Mouse (Mus musculus) lung, embryonic 15.5 days (tissue): ENCODE data around the gene Pcca. TPM values are rescaled to one million over a fixed set of nuclear protein-coding genes. Genes with fewer than 3 reads are reported as not detected.
A peak's percentile ranks its signal among the peaks of the same experiment; 100 is the strongest.

ENCODE experiments used
- ATAC-seq: fragments of 200-750 bp; cut with Nextera tagmentation; 2 replicates; pipeline ENCODE4 v1.8.0; 2017; ENCODE audit warnings: moderate number of reproducible peaks, borderline replicate concordance; ENCODE audit not compliant: low FRiP score, low TSS enrichment; ENCODE audit errors: extremely low read depth
- H3K27ac ChIP-seq: fragments of 300-500 bp; sonication (generic); 2 replicates; pipeline ENCODE4 v1.5.1; 2015; ENCODE audit warnings: moderate library complexity, mild to moderate bottlenecking, inconsistent platforms
- H3K27me3 ChIP-seq: fragments of 300-500 bp; sonication (generic); 2 replicates; pipeline ENCODE4 v1.6.1; 2015; ENCODE audit warnings: inconsistent platforms
- H3K36me3 ChIP-seq: fragments of 300-500 bp; sonication (generic); 2 replicates; pipeline ENCODE4 v1.6.1; 2015; ENCODE audit warnings: inconsistent platforms
- H3K4me1 ChIP-seq: fragments of 300-500 bp; sonication (generic); 2 replicates; pipeline ENCODE4 v1.6.1; 2015; ENCODE audit warnings: inconsistent platforms
- H3K4me2 ChIP-seq: fragments of 300-500 bp; sonication (generic); 2 replicates; pipeline ENCODE4 v1.6.1; 2015; ENCODE audit warnings: inconsistent platforms, mild to moderate bottlenecking, moderate library complexity
- H3K4me3 ChIP-seq: fragments of 300-500 bp; sonication (generic); 2 replicates; pipeline ENCODE4 v1.5.1; 2015; ENCODE audit warnings: mild to moderate bottlenecking, inconsistent platforms
- H3K9ac ChIP-seq: fragments of 300-500 bp; sonication (generic); 2 replicates; pipeline ENCODE4 v1.6.1; 2015; ENCODE audit warnings: inconsistent platforms
- H3K9me3 ChIP-seq: fragments of 300-500 bp; sonication (generic); 2 replicates; pipeline ENCODE4 v1.6.1; 2016; ENCODE audit warnings: inconsistent platforms
- WGBS: fragments of 180-500 bp; shearing (Covaris S2); methylation state at CpG from one replicate; pipeline ENCODE4 v1.1.7; 2015; 5-methylcytosine and 5-hydroxymethylcytosine counted together
- polyA plus RNA-seq: library from polyadenylated mRNA; unstranded; fragments of >200 nt; fragmentation: Nextera tagmentation; extraction: Ambion mirVana; gene quantifications from 2 replicates; pipeline ENCODE4 v1.2.1, GENCODE M21; 2015

Pcca gene
- polyA plus RNA-seq, 1 experiment from 2014 or later = 19.8 TPM

DNA sequence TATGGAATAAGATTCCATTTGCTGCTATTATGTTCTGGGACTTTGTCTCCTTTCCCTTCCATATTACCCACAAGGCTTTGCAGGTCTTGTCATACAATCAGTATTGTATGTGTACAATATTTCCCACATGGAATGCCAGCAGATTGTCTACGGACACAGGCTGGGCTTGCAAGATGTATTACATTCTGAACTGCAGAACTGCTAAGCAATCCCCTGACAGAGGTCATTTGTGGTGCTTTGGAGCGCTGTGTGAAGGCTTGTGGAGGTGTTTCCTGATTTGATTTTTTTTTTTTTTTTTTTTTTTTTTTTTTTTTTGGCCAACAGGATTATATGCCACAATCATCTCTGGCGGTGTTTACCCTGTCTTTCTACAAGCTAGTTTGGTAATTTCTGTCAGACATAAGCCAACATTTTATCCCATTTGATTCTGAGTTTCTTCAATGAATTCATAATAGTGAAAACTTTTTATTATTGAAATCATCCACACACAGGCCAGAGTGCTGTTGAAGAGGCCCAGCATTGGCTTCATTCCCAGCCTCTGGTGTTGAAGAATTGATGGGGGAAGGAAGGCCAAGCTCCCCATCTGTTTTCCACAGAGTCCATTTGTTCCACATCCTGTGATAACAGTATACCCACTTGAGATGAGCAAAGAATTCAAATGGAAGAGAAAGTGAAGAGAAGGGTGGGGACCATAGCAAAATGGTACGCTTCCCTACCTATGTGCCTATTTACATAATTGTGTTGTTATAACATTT lies 333.6 kb downstream of the Pcca start:
- Histone ChIP-seq H3K9me3 (no peaks in the 10 kb centered on the region), H3K27me3 (no peaks in the 10 kb centered on the region), H3K27ac (no peak overlapping the region), H3K4me3 (no peak overlapping the region), H3K4me1 (0 out of 2 replicates have a peak, but pooled peaks cover 7% of the 10 kb centered on the region), H3K9ac (no peak overlapping the region), H3K36me3 (no peaks in the 10 kb centered on the region), H3K4me2 (no peak overlapping the region)
- ATAC-seq = peak; percentile 84
- 40% methylated on average over 4 of the region's 4 CpGs for WGBS

DNA sequence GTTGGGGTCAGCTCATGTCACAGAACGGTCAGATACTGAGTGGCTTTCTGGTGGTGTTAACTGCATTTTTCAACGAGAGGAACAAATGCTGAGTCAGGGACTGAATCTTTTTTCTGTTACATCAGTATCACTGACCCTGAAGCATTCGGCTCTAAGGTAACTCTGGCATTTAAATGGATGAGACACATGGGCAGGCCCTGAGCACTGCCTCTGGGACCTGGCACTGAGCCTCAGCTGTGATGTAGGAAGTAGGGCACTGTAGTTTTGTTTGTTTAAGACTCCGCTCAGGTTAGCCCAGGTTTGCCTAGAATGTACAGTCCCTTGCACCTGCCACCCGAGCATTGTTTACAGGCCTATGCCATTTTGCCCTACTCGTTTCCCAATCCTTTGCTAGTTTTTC lies 335.7 kb downstream of the Pcca start:
- H3K27ac ChIP-seq = no peak overlapping the region
- 70% methylated on average over 6 of the region's 6 CpGs for WGBS
- no peak overlapping the region for H3K4me3 ChIP-seq
- H3K27me3 ChIP-seq = no peaks in the 10 kb centered on the region
- H3K36me3 ChIP-seq = no peaks in the 10 kb centered on the region
- H3K4me1 ChIP-seq = 0 out of 2 replicates have a peak, but pooled peaks cover 7% of the 10 kb centered on the region
- no peaks in the 10 kb centered on the region for H3K9me3 ChIP-seq
- ATAC-seq = no peak
- no peak overlapping the region for H3K4me2 ChIP-seq
- no peak overlapping the region for H3K9ac ChIP-seq

DNA sequence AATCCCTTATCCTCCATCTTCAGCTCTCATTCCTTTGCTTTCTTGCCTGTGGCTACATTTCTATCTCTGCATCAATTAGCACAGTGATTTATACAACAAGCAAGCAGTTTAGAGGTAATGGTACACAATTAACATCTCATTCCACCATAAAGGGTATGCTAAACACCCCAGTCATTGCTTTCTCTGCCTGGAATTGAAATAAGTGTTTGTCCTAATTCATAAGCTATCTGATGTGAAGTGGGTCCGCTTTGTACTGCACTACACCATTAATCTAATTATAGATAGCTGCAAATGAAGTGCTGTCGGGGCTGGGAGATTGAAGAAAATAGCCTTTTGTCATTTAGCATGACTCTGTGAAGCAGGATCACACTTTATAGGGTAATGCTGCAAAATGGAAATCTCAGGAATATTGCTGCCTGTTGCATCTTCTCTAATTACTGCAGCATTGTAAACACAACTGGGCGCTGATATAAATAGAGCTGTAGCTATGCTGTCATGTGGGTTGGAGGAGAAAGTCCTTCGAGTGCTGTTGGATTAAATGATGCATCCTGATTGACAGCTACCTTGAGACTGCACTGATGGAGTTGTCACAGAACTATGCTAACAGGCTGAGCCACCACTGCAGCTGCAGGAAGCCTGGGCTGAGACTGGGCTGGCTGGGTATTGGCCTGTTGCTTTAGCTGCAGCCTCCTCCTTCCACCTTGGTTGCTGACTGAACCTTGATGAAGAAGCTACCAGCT lies 337.9 kb downstream of the Pcca start:
- Histone ChIP-seq H3K4me1 (0 out of 2 replicates have a peak, but pooled peaks cover 7% of the 10 kb centered on the region), H3K36me3 (no peaks in the 10 kb centered on the region), H3K4me3 (no peak overlapping the region), H3K4me2 (no peak overlapping the region), H3K9me3 (no peaks in the 10 kb centered on the region), H3K9ac (no peak overlapping the region), H3K27me3 (no peaks in the 10 kb centered on the region), H3K27ac (no peak overlapping the region)
- 56% methylated on average over 4 of the region's 4 CpGs for whole genome bisulfite sequencing
- ATAC-seq = no peak

DNA sequence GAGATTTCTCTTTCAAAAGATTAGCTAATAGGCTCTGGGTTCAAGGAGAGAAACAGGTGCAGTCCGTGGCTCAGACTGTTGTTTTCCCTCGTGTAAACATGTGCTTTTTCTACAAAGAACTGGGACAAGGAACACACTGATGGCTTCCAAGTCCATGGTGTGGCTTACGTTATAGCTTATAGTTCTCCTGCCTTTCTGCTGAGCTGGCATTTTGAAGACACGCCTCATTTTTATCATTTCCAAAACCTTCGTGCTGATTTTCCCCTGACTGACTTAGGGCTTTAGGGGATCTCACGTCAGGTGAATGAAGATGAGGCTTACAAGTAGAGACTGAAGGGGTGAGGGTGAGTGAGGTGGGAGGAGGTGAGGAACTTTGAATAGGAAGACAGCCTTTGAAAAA lies 338.5 kb downstream of the Pcca start:
- Histone ChIP-seq H3K9me3 (no peaks in the 10 kb centered on the region), H3K27ac (no peak overlapping the region), H3K36me3 (no peaks in the 10 kb centered on the region), H3K4me1 (0 out of 2 replicates have a peak, but pooled peaks cover 3% of the 10 kb centered on the region), H3K4me2 (no peak overlapping the region), H3K9ac (no peak overlapping the region), H3K4me3 (no peak overlapping the region), H3K27me3 (no peaks in the 10 kb centered on the region)
- no peak for ATAC-seq
- 66% methylated on average over 6 of the region's 6 CpGs for WGBS

- no peak overlapping the region for H3K4me2 ChIP-seq
- H3K4me1 ChIP-seq = no peaks in the 10 kb centered on the region
- H3K36me3 ChIP-seq = no peaks in the 10 kb centered on the region
- WGBS = 76% methylated on average over 8 of the region's 8 CpGs
- no peaks in the 10 kb centered on the region for H3K27me3 ChIP-seq
- ATAC-seq = no peak
- no peak overlapping the region for H3K9ac ChIP-seq
- no peak overlapping the region for H3K27ac ChIP-seq
- H3K9me3 ChIP-seq = no peaks in the 10 kb centered on the region
- no peak overlapping the region for H3K4me3 ChIP-seq
These were observed 340.9 kb downstream of the Pcca start for GRCm38 (mm10) chr14:122875056-122875455.

DNA sequence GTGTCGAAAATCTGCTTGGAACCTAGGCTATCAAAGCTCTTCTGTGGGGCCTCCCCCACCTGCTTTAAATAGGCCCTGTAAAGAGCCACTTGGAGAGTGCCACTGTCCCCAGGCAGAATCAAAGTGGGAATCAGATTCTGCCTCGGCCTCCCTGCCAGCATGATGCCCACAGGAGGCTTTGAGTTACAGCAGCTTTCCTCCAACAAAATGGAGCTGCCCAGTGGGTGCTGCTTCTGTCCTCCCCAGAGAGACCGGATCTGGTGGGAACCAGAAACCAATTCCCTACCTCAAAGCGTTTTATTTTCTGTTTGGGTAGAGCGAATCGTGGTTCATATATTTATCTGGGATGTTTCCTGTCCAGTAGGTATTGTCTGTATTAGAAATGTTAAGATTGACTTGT lies 341.5 kb downstream of the Pcca start:
- Histone ChIP-seq H3K4me2 (no peak overlapping the region), H3K36me3 (no peaks in the 10 kb centered on the region), H3K27me3 (no peaks in the 10 kb centered on the region), H3K9ac (no peak overlapping the region), H3K27ac (no peak overlapping the region), H3K4me3 (no peak overlapping the region), H3K9me3 (no peaks in the 10 kb centered on the region), H3K4me1 (no peaks in the 10 kb centered on the region)
- 68% methylated on average over 6 of the region's 6 CpGs for WGBS
- no peak for ATAC-seq

DNA sequence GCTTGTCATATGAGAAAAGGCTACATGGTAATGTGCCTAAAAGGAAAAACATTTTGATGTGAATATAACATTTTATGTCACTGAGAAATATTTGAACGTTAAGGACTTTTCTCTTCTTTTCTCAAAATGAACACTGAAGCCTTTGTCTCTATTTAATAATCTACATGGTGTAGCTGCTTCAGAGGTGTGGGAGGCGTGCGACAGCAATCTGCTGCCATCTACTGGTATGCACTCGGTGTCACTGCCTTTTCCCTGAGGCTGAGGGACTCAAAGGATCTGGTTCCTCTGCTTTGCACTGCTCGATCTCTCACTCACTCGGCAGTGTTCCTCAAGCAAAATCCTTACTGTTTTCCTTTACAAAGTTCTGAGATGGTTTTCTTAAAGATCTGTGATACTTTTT lies 342.0 kb downstream of the Pcca start:
- no peaks in the 10 kb centered on the region for H3K9me3 ChIP-seq
- no peak overlapping the region for H3K9ac ChIP-seq
- H3K27ac ChIP-seq = no peak overlapping the region
- H3K4me1 ChIP-seq = no peaks in the 10 kb centered on the region
- H3K4me3 ChIP-seq = no peak overlapping the region
- under 1% methylated on average over 6 of the region's 6 CpGs for WGBS
- peak; percentile 90 for ATAC-seq
- no peaks in the 10 kb centered on the region for H3K36me3 ChIP-seq
- no peaks in the 10 kb centered on the region for H3K27me3 ChIP-seq
- H3K4me2 ChIP-seq = no peak overlapping the region

GRCm38 (mm10) chr14:122876723-122877122 lies 342.6 kb downstream of the Pcca start:
- Histone ChIP-seq H3K27me3 (no peaks in the 10 kb centered on the region), H3K9ac (no peak overlapping the region), H3K36me3 (no peaks in the 10 kb centered on the region), H3K4me1 (no peaks in the 10 kb centered on the region), H3K4me2 (no peak overlapping the region), H3K9me3 (no peaks in the 10 kb centered on the region), H3K27ac (no peak overlapping the region), H3K4me3 (no peak overlapping the region)
- WGBS = 55% methylated on average over 7 of the region's 7 CpGs
- no peak for ATAC-seq

- no peak overlapping the region for H3K9ac ChIP-seq
- H3K9me3 ChIP-seq = no peaks in the 10 kb centered on the region
- no peak overlapping the region for H3K4me3 ChIP-seq
- 74% methylated on average over 3 of the region's 3 CpGs for WGBS
- H3K27ac ChIP-seq = no peak overlapping the region
- H3K4me1 ChIP-seq = no peaks in the 10 kb centered on the region
- H3K36me3 ChIP-seq = no peaks in the 10 kb centered on the region
- no peak for ATAC-seq
- no peaks in the 10 kb centered on the region for H3K27me3 ChIP-seq
- no peak overlapping the region for H3K4me2 ChIP-seq
These were observed 343.7 kb downstream of the Pcca start for GRCm38 (mm10) chr14:122877787-122878186.

- no peak overlapping the region for H3K27ac ChIP-seq
- no peaks in the 10 kb centered on the region for H3K9me3 ChIP-seq
- no peaks in the 10 kb centered on the region for H3K36me3 ChIP-seq
- H3K9ac ChIP-seq = no peak overlapping the region
- 80% methylated on average over 7 of the region's 7 CpGs for WGBS
- H3K4me1 ChIP-seq = no peaks in the 10 kb centered on the region
- H3K4me3 ChIP-seq = no peak overlapping the region
- no peak overlapping the region for H3K4me2 ChIP-seq
- H3K27me3 ChIP-seq = no peaks in the 10 kb centered on the region
- no peak for ATAC-seq
These were observed 346.2 kb downstream of the Pcca start for GRCm38 (mm10) chr14:122880291-122880690.

DNA sequence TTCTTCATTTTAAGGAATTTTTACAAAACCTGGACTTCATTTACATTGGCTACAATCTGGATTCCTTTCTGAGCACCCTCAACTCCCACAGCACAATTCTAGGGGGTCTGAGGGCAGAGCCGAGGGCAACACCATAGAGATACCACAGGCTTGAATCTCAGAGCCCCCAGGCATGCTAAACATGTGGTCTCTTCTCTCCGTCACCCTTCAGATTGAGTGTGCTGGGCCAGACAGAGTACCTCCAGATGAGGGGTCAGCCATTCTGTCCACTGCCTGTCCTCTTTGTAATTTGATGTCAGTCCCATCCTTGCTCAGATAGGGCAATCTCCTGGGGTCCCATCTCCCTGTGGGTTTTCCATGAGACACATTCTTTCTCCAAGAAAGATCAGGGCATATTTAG lies 347.6 kb downstream of the Pcca start:
- H3K4me3 ChIP-seq = no peak overlapping the region
- H3K27ac ChIP-seq = no peak overlapping the region
- H3K27me3 ChIP-seq = no peaks in the 10 kb centered on the region
- no peak for ATAC-seq
- H3K9me3 ChIP-seq = no peaks in the 10 kb centered on the region
- 70% methylated on average over 2 of the region's 2 CpGs for WGBS
- no peaks in the 10 kb centered on the region for H3K4me1 ChIP-seq
- no peak overlapping the region for H3K9ac ChIP-seq
- no peak overlapping the region for H3K4me2 ChIP-seq
- H3K36me3 ChIP-seq = no peaks in the 10 kb centered on the region

DNA sequence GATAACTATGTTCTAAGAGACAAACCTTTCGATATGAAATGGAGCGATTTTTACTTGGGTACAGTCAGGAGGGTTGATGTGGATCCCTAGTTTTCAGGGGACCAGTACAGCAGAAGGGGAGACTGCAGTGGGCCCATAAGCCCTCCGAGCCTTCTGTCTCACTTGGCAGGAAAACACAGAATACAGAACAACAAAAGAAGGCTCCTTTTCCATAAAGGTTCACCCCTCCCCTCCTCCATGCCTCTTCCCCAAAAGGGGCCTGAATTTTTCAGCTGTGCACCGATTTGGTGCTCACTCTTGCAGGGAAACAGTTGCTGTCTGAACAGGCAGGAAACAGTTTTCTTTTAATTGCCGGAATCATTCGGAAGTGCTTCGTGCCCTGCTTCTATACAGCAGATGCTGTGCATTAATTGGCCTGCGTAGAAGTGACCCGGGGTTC lies 348.1 kb downstream of the Pcca start:
- Histone ChIP-seq H3K9ac (no peak overlapping the region), H3K4me3 (no peak overlapping the region), H3K4me1 (no peaks in the 10 kb centered on the region), H3K9me3 (no peaks in the 10 kb centered on the region), H3K27ac (no peak overlapping the region), H3K4me2 (no peak overlapping the region), H3K27me3 (no peaks in the 10 kb centered on the region), H3K36me3 (no peaks in the 10 kb centered on the region)
- no peak for ATAC-seq
- WGBS = 75% methylated on average over 9 of the region's 9 CpGs
